Mouse (Mus musculus): Measurements from ENCODE around the gene Hsd17b7.

Hsd17b7 gene

GRCm38 (mm10) chr1:169934005-169934725 lies 34.9 kb downstream of the Hsd17b7 start:
- peak; percentile 14 for DNase-seq (ENCODE audit: low read depth)

- DNase-seq (ENCODE audit: low read depth), result no peak
Observed at GRCm38 (mm10) chr1:169932122-169932746, 36.8 kb downstream of the Hsd17b7 start.

GRCm38 (mm10) chr1:169931698-169932097 lies 37.3 kb downstream of the Hsd17b7 start:
- DNase-seq (ENCODE audit: low read depth), result no peak

- no peak for DNase-seq (ENCODE audit: low read depth)
Observed at GRCm38 (mm10) chr1:169928454-169928971, 40.5 kb downstream of the Hsd17b7 start, which contains the start of gene Ccdc190. Gene Ccdc190 (plus strand): TSS chr1:169928648.

GRCm38 (mm10) chr1:169927753-169928369 lies 41.2 kb downstream of the Hsd17b7 start:
- DNase-seq (ENCODE audit: low read depth), result no peak

- DNase-seq (ENCODE audit: low read depth), result no peak
Observed at GRCm38 (mm10) chr1:169924567-169924966, 44.5 kb downstream of the Hsd17b7 start.

GRCm38 (mm10) chr1:169921710-169922211 lies 47.3 kb downstream of the Hsd17b7 start:
- no peak for DNase-seq (ENCODE audit: low read depth)

- peak; percentile 42 for DNase-seq (ENCODE audit: low read depth)
Observed at GRCm38 (mm10) chr1:169919211-169919610, 49.8 kb downstream of the Hsd17b7 start.

GRCm38 (mm10) chr1:169917998-169918397 lies 51.0 kb downstream of the Hsd17b7 start:
- DNase-seq (ENCODE audit: low read depth), result peak; percentile 11

- no peak for DNase-seq (ENCODE audit: low read depth)
Observed at GRCm38 (mm10) chr1:169917115-169917796, 51.8 kb downstream of the Hsd17b7 start.

- no peak for DNase-seq (ENCODE audit: low read depth)
Observed at GRCm38 (mm10) chr1:169916659-169917058, 52.4 kb downstream of the Hsd17b7 start.

GRCm38 (mm10) chr1:169911526-169911925 lies 57.5 kb downstream of the Hsd17b7 start:
- DNase-seq (ENCODE audit: low read depth), result no peak

GRCm38 (mm10) chr1:169910751-169911150 lies 58.3 kb downstream of the Hsd17b7 start:
- no peak for DNase-seq (ENCODE audit: low read depth)

- DNase-seq (ENCODE audit: low read depth), result no peak
Observed at GRCm38 (mm10) chr1:169909659-169910058, 59.4 kb downstream of the Hsd17b7 start.

GRCm38 (mm10) chr1:169909163-169909562 lies 59.9 kb downstream of the Hsd17b7 start:
- no peak for DNase-seq (ENCODE audit: low read depth)

GRCm38 (mm10) chr1:169900771-169901336 lies 68.2 kb downstream of the Hsd17b7 start:
- no peak for DNase-seq (ENCODE audit: low read depth)

All from c-Kit-positive CD71-positive TER-119-negative erythroid progenitor cells, embryonic 14.5 days (primary cell).